Mouse (Mus musculus): Measurements from ENCODE around the gene Lrrk2. TPM values are rescaled to one million over a fixed set of nuclear protein-coding genes. Genes with fewer than 3 reads are reported as not detected.

The Lrrk2 gene
- polyA plus RNA-seq, 1 experiment = 20.5 TPM

DNA sequence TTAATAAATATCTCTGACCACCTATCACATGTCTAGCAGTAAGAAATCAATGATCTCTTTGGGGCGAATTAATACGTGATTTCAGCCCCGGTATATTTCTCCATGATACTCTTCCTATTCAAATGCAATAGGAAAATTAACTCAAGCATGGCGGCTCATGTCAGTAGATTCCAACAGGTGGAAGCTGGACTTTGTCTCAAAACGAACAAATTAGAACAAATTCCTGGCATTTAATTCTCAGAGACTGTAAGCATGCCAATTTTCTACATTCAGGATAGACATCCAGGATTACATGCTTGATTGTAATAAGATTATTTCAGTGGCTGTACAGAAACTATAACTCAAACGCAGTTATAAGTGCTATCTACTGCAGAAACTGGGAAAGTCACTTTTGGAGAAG, 7.4 kb upstream of the Lrrk2 start:
- H3K4me1 ChIP-seq (ENCODE audit: control insufficient read depth, insufficient read depth, low read length) = peaks cover 6% of the 10 kb centered on the region
- TF ChIP-seq CTCF (IDR thresholded peaks at IDR 0.05; ENCODE audit: control insufficient read depth, insufficient read depth, low read length) (no peak), POLR2A (IDR thresholded peaks at IDR 0.05; ENCODE audit: borderline replicate concordance, control insufficient read depth, low read depth, low read length) (no peak)
- 86% methylated on average over 6 of the region's 6 CpGs for WGBS
- H3K4me3 ChIP-seq (replicated peaks; ENCODE audit: control insufficient read depth, low read depth, low read length) = no peak overlapping the region
- H3K27ac ChIP-seq (ENCODE audit: control insufficient read depth, insufficient read depth, low read depth, low read length, poor library complexity) = no peak overlapping the region

- no peak overlapping the region for H3K4me3 ChIP-seq (replicated peaks; ENCODE audit: control insufficient read depth, low read depth, low read length)
- H3K4me1 ChIP-seq (ENCODE audit: control insufficient read depth, insufficient read depth, low read length) = no peaks in the 10 kb centered on the region; the same call in 1 of the 2 replicates
- no peak overlapping the region for H3K27ac ChIP-seq (ENCODE audit: control insufficient read depth, insufficient read depth, low read depth, low read length, poor library complexity)
- TF ChIP-seq CTCF (IDR thresholded peaks at IDR 0.05; ENCODE audit: control insufficient read depth, insufficient read depth, low read length) (no peak), POLR2A (IDR thresholded peaks at IDR 0.05; ENCODE audit: borderline replicate concordance, control insufficient read depth, low read depth, low read length) (no peak)
- WGBS = 79% methylated on average over 2 of the region's 2 CpGs
Measured at GRCm38 (mm10) chr15:91671216-91671615, 1.8 kb upstream of the Lrrk2 start.

- H3K4me1 ChIP-seq (ENCODE audit: control insufficient read depth, insufficient read depth, low read length) = no peaks in the 10 kb centered on the region; the same call in 1 of the 2 replicates
- H3K27ac ChIP-seq (ENCODE audit: control insufficient read depth, insufficient read depth, low read depth, low read length, poor library complexity) = no peak overlapping the region
- no peak for TF ChIP-seq CTCF (IDR thresholded peaks at IDR 0.05; ENCODE audit: control insufficient read depth, insufficient read depth, low read length)
- no peak for TF ChIP-seq POLR2A (IDR thresholded peaks at IDR 0.05; ENCODE audit: borderline replicate concordance, control insufficient read depth, low read depth, low read length)
- no peak overlapping the region for H3K4me3 ChIP-seq (replicated peaks; ENCODE audit: control insufficient read depth, low read depth, low read length)
- WGBS = 67% methylated on average over 5 of the region's 5 CpGs
Measured at GRCm38 (mm10) chr15:91671987-91672386, 988 bp upstream of the Lrrk2 start.

DNA sequence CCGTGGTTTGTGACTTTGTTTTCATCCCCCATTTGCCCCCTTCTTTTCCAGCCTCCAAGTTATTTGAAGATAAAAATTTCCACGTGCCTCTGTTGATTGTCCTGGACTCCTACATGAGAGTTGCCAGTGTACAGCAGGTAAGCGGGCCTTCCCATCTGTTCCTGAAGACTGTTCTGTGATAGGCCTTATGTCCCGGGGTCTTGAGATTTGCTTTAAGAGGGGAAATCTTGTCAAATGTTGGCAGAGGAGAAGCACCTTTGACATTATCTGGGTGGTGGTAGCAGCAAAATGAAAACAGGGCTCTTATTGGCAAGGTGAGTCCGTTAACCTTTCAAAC, 562 bp downstream of the Lrrk2 start:
- peak overlapping the region; percentile 79 for H3K27ac ChIP-seq (ENCODE audit: control insufficient read depth, insufficient read depth, low read depth, low read length, poor library complexity)

DNA sequence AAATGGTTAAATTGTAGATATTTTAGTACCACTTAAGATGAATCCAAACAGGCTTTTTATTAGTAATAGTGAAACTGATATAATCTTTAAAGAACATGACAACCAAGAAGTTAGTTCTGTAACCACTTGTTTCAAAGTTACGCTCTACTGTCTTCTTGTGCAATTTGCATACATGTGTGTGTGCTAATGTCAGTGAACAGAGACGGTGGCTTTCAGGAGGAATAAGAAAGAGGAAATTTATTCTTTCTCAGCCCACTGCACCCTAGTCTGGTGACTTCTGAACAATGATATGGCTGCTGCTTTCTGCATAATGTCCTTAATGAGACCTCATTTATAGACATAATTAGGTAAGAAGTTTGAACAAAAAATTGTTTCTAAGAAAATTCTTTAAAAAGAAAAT, 7.1 kb downstream of the Lrrk2 start:
- 22% methylated on average over 2 of the region's 2 CpGs for whole genome bisulfite sequencing
- H3K27ac ChIP-seq (ENCODE audit: control insufficient read depth, insufficient read depth, low read depth, low read length, poor library complexity) = no peak overlapping the region
- H3K4me1 ChIP-seq (ENCODE audit: control insufficient read depth, insufficient read depth, low read length) = peaks cover 2% of the 10 kb centered on the region; the same call in 1 of the 2 replicates
- H3K4me3 ChIP-seq (replicated peaks; ENCODE audit: control insufficient read depth, low read depth, low read length) = no peak overlapping the region
- TF ChIP-seq CTCF (IDR thresholded peaks at IDR 0.05; ENCODE audit: control insufficient read depth, insufficient read depth, low read length) = no peak
- no peak for TF ChIP-seq POLR2A (IDR thresholded peaks at IDR 0.05; ENCODE audit: borderline replicate concordance, control insufficient read depth, low read depth, low read length)

More for the DNA sequence above, 562 bp downstream of the Lrrk2 start:
- H3K4me3 ChIP-seq (replicated peaks; ENCODE audit: control insufficient read depth, low read depth, low read length) = peak overlapping the region; percentile 84
- no peaks in the 10 kb centered on the region; the same call in 1 of the 2 replicates for H3K4me1 ChIP-seq (ENCODE audit: control insufficient read depth, insufficient read depth, low read length)
- WGBS = 22% methylated on average over 5 of the region's 5 CpGs
- TF ChIP-seq POLR2A (IDR thresholded peaks at IDR 0.05; ENCODE audit: borderline replicate concordance, control insufficient read depth, low read depth, low read length) (no peak), CTCF (IDR thresholded peaks at IDR 0.05; ENCODE audit: control insufficient read depth, insufficient read depth, low read length) (no peak)

DNA sequence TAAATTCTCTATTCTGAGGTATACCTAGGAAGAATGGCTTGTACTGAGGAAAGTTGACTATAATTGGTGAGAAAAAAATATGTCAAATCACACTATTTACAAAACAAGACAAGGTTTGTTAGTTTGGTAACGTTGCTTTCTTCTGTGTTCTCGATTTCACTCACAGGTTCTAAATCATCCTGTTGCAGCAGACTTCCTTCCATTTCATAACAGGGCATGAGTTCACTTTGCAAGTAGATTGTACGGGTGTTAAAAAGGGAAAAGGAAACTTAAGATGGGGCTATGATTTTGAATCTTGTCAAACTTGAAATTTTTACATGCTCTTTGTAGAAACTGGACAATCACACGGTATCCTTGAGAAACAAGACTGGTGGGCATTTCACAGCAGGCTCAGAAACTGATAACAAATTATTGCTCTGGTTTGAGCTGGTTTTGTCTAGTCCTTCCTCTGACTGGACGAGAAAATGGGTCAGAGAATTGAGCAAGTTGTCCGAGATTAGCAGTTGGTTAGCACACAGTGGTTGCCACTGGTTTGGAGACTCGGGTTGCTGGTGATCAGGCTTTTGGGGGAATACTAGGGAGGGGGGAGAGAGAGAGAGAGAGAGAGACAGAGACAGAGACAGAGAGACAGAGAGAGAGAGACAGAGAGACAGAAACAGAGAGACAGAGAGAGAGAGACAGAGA, 13.0 kb downstream of the Lrrk2 start:
- no peak for TF ChIP-seq CTCF (IDR thresholded peaks at IDR 0.05; ENCODE audit: control insufficient read depth, insufficient read depth, low read length)
- peak overlapping the region; percentile 83 for H3K27ac ChIP-seq (ENCODE audit: control insufficient read depth, insufficient read depth, low read depth, low read length, poor library complexity)
- 25% methylated on average over 7 of the region's 7 CpGs for WGBS

DNA sequence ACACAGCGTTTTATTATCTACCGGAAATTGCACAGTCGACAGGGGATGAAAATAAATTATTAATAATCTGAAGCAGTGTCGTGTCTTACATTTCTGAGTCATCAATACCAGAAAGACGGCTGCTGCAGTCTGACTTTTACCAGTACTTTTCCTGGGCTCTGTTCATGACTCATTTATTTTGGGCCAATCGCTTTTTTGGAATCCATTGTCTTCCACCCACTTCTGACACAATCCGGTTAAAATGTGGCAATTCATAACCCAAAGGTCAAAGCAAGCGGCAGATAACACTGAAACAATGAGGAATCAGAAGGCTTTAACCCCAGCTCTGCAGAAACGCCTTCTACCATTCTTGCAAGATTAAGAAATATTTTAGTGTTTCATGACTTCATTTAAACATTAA, 17.7 kb downstream of the Lrrk2 start:
- WGBS = 84% methylated on average over 9 of the region's 9 CpGs
- no peak overlapping the region for H3K4me3 ChIP-seq (replicated peaks; ENCODE audit: control insufficient read depth, low read depth, low read length)
- H3K27ac ChIP-seq (ENCODE audit: control insufficient read depth, insufficient read depth, low read depth, low read length, poor library complexity) = no peak overlapping the region
- no peak for TF ChIP-seq CTCF (IDR thresholded peaks at IDR 0.05; ENCODE audit: control insufficient read depth, insufficient read depth, low read length)
- peaks cover 2% of the 10 kb centered on the region for H3K4me1 ChIP-seq (ENCODE audit: control insufficient read depth, insufficient read depth, low read length)

More for the DNA sequence above, 13.0 kb downstream of the Lrrk2 start:
- Histone ChIP-seq H3K4me3 (replicated peaks; ENCODE audit: control insufficient read depth, low read depth, low read length) (no peak overlapping the region), H3K4me1 (ENCODE audit: control insufficient read depth, insufficient read depth, low read length) (peaks cover 2% of the 10 kb centered on the region)

DNA sequence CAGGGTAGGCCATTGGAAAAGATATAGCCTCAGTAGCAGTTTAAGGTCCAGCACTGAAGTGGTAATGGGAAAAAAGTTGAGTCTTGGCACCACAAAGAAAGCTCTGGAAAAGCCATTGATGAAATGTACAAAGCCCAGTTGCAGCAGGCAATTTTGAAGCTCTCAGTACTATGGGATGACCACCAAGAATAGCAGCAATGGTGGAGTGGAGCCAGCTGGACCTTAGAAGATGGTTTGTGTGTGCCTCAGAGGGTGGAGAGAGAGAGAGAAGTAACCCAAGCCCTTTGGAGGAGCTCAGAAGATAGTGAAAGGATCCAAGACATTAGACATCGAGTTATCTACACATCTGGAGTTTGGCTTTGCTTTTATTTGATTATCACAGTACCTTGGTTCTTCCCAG, 20.1 kb downstream of the Lrrk2 start:
- no peak overlapping the region for H3K4me3 ChIP-seq (replicated peaks; ENCODE audit: control insufficient read depth, low read depth, low read length)
- WGBS = 66% methylated on average over 1 of the region's 1 CpGs
- no peak for TF ChIP-seq POLR2A (IDR thresholded peaks at IDR 0.05; ENCODE audit: borderline replicate concordance, control insufficient read depth, low read depth, low read length)
- TF ChIP-seq CTCF (IDR thresholded peaks at IDR 0.05; ENCODE audit: control insufficient read depth, insufficient read depth, low read length) = no peak

GRCm38 (mm10) chr15:91693856-91694255, 20.9 kb downstream of the Lrrk2 start:
- Histone ChIP-seq H3K27ac (ENCODE audit: control insufficient read depth, insufficient read depth, low read depth, low read length, poor library complexity) (no peak overlapping the region), H3K4me1 (ENCODE audit: control insufficient read depth, insufficient read depth, low read length) (peaks cover 2% of the 10 kb centered on the region), H3K4me3 (replicated peaks; ENCODE audit: control insufficient read depth, low read depth, low read length) (no peak overlapping the region)
- no peak for TF ChIP-seq POLR2A (IDR thresholded peaks at IDR 0.05; ENCODE audit: borderline replicate concordance, control insufficient read depth, low read depth, low read length)
- TF ChIP-seq CTCF (IDR thresholded peaks at IDR 0.05; ENCODE audit: control insufficient read depth, insufficient read depth, low read length) = no peak
- WGBS = 93% methylated on average over 2 of the region's 2 CpGs

More for the DNA sequence above, 20.1 kb downstream of the Lrrk2 start:
- peaks cover 2% of the 10 kb centered on the region for H3K4me1 ChIP-seq (ENCODE audit: control insufficient read depth, insufficient read depth, low read length)
- H3K27ac ChIP-seq (ENCODE audit: control insufficient read depth, insufficient read depth, low read depth, low read length, poor library complexity) = no peak overlapping the region

All from bone marrow, adult 2 months (tissue).